Mouse (Mus musculus) C2C12 (cell line): ENCODE data around the gene Ccdc105. TPM values are rescaled to one million over a fixed set of nuclear protein-coding genes. Genes with fewer than 3 reads are reported as not detected.

Source experiments
- H3K27me3 ChIP-seq: one replicate; pipeline ENCODE4 v1.6.1; 2011; ENCODE audit not compliant: control insufficient read depth, insufficient read depth, insufficient read length
- H3K36me3 ChIP-seq: one replicate; pipeline ENCODE4 v1.6.1; 2011; ENCODE audit not compliant: control insufficient read depth, insufficient read depth
- H3K4me3 ChIP-seq: one replicate; pipeline ENCODE4 v1.5.1; 2011; ENCODE audit warnings: mild to moderate bottlenecking, control low read depth; ENCODE audit not compliant: poor library complexity, insufficient read depth, severe bottlenecking
- H3K79me2 ChIP-seq: one replicate; pipeline ENCODE4 v1.6.1; 2011; ENCODE audit not compliant: control insufficient read depth, insufficient read depth
- H3K79me3 ChIP-seq: one replicate; pipeline ENCODE4 v1.6.1; 2011; ENCODE audit warnings: low read depth, control low read depth
- H3ac ChIP-seq: one replicate; pipeline ENCODE3; 2011; ENCODE audit warnings: low read depth; ENCODE audit not compliant: control insufficient read depth, insufficient read length
- CEBPB ChIP-seq: IDR thresholded peaks from one replicate; pipeline ENCODE4 v1.6.1; 2011; ENCODE audit warnings: low read depth, mild to moderate bottlenecking, control low read depth, moderate library complexity
- CTCF ChIP-seq: IDR thresholded peaks from one replicate; pipeline ENCODE4 v1.5.1; 2011; ENCODE audit not compliant: control insufficient read depth, insufficient read depth, insufficient read length
- FOSL1 ChIP-seq: IDR thresholded peaks from one replicate; pipeline ENCODE4 v1.8.0; 2011; ENCODE audit warnings: mild to moderate bottlenecking, low read length; ENCODE audit not compliant: poor library complexity, insufficient read depth, severe bottlenecking
- MAX ChIP-seq: IDR thresholded peaks from one replicate; pipeline ENCODE4 v1.6.1; 2011; ENCODE audit warnings: mild to moderate bottlenecking, control low read depth
- MYOD1 ChIP-seq: IDR thresholded peaks from one replicate; pipeline ENCODE4 v1.6.1; 2011; ENCODE audit warnings: low read depth; ENCODE audit not compliant: control insufficient read depth, insufficient read length
- MYOG ChIP-seq: IDR thresholded peaks from one replicate; pipeline ENCODE4 v1.6.1; 2011; ENCODE audit not compliant: control insufficient read depth, insufficient read length; ENCODE audit errors: extremely low read depth
- USF1 ChIP-seq: IDR thresholded peaks from one replicate; pipeline ENCODE4 v1.6.1; 2011; ENCODE audit warnings: low read depth, mild to moderate bottlenecking, control low read depth, moderate library complexity
- long read RNA-seq, 2 experiments: library from polyadenylated mRNA; unstranded; transcript quantifications; one replicate each; pipeline ENCODE4 v2.0.0; 2019 to 2020
- polyA plus RNA-seq: library from polyadenylated mRNA; unstranded; fragments of >200 nt; fragmentation: generic; extraction: Trizol; gene quantifications from one replicate; pipeline ENCODE4 v1.2.1, GENCODE M21; 2012; ENCODE audit warnings: missing spikeins

The Ccdc105 gene
- not detected for polyA plus RNA-seq
- long read RNA-seq, experiment 1 = 0 reads
- long read RNA-seq, experiment 2 = 0 reads

- H3K4me3 ChIP-seq = no peak within 1 kb of the TSS
- no peaks in the 10 kb centered on the region for H3K36me3 ChIP-seq
- H3K79me3 ChIP-seq = no peaks in the 10 kb centered on the region
- TF ChIP-seq CTCF = no peak
- TF ChIP-seq FOSL1 = no peak
- TF ChIP-seq CEBPB = no peak
- no peak for TF ChIP-seq MYOD1
- TF ChIP-seq USF1 = no peak
- no peak for TF ChIP-seq MYOG
- TF ChIP-seq MAX = no peak
- H3K27me3 ChIP-seq = peaks cover 9% of the 10 kb centered on the region
- no peak within 1 kb of the TSS for H3ac ChIP-seq
- no peaks in the 10 kb centered on the region for H3K79me2 ChIP-seq
Measured at GRCm38 (mm10) chr10:78752452-78753191, at the start of gene Ccdc105. TSS of gene Ccdc105 (minus strand) at chr10:78753065.

DNA sequence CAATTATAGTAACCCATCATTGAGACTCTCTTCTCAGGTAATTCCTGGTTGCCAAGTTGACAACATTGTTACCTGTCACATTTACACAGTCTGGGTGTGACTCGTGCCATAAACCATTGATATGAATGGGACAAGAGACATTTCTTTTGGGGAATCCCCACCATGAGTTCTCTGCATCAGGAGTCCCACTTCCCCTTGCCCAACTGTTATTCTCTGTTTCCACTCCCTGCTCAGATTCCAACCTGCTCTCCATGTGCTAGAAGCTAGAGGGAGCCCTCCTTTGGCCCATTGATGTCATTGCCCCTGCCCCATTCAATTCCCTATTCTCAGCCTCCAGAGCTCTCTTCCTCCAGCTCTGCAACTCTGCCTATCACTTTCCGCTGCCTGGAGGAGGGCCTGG, 48.6 kb upstream of the Ccdc105 start:
- TF ChIP-seq FOSL1 (no peak), CEBPB (no peak), CTCF (no peak), MYOG (no peak), USF1 (no peak), MYOD1 (no peak), MAX (no peak)
- Histone ChIP-seq H3ac (no peak overlapping the region), H3K36me3 (no peaks in the 10 kb centered on the region)

DNA sequence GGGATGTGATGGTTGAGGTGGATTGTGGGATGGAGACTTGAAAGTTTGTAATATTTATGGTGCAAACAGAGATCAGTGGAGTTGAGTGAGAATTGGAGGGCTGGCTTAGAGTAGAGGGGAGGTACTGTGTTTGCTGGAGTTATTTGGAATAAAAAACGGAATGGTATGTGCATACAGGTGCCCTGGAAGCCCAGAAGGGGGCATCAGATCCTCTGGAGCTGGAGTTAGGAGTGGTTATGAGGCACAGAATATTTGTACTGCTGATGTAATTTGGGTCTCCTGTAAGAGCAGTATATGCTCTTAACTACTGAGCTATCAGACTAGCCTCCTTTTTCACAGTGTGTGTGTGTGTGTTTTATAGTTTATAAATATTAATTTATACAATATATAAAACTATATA, 37.7 kb upstream of the Ccdc105 start:
- no peak for TF ChIP-seq CTCF
- no peak for TF ChIP-seq USF1
- TF ChIP-seq CEBPB = no peak
- no peak for TF ChIP-seq MAX
- no peak for TF ChIP-seq FOSL1
- no peak for TF ChIP-seq MYOG
- no peak for TF ChIP-seq MYOD1
- Histone ChIP-seq H3K79me2 (no peaks in the 10 kb centered on the region), H3ac (no peak overlapping the region), H3K79me3 (no peaks in the 10 kb centered on the region), H3K36me3 (no peaks in the 10 kb centered on the region), H3K27me3 (no peaks in the 10 kb centered on the region), H3K4me3 (no peak overlapping the region)

More for the DNA sequence above, 48.6 kb upstream of the Ccdc105 start:
- Histone ChIP-seq H3K4me3 (no peak overlapping the region), H3K79me3 (no peaks in the 10 kb centered on the region), H3K79me2 (no peaks in the 10 kb centered on the region), H3K27me3 (no peaks in the 10 kb centered on the region)

GRCm38 (mm10) chr10:78787566-78788087, 34.8 kb upstream of the Ccdc105 start:
- TF ChIP-seq CEBPB = no peak
- H3K36me3 ChIP-seq = no peaks in the 10 kb centered on the region
- H3ac ChIP-seq = no peak overlapping the region
- no peaks in the 10 kb centered on the region for H3K27me3 ChIP-seq
- no peaks in the 10 kb centered on the region for H3K79me3 ChIP-seq
- no peak overlapping the region for H3K4me3 ChIP-seq
- H3K79me2 ChIP-seq = no peaks in the 10 kb centered on the region

DNA sequence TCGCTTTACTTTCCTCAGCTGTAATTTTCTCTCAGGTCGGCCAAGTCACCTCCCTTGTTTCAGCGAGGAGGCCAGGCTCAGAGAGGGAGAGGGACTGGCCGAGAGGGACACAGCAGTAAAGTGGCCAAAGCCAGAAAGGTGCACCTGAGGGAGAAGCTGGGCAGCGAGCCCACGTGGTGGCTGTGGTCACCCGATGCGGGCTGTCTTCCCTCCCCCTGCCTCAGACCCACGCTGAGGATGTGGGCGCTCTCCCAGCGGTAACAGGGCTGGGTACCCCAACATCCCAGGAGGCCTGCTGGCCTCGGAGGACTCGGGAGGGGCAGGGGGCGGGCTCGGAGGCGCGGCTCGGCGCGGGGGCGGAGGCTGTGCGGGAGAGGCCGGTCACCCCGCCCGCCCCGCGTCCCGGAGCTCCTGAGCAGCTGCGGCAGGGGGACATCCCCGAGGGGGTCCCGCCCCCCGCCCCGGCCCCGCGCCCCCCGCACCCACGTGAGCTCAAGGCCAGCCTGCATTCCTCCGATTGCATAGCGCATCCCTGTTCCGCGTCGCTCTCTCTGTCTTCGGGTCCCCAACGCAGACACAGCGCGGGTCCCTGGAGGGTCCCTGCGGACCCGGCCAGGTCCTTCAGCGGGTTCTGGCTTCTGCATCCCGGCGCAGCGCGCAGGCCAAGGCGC, 27.3 kb upstream of the Ccdc105 start, which contains the start of gene Slc1a6:
TSS of gene Slc1a6 (plus strand) at position 516 of the 671 bp plus-strand sequence.
- TF ChIP-seq CEBPB = no peak
- TF ChIP-seq USF1 = no peak
- TF ChIP-seq CTCF = no peak
- Histone ChIP-seq H3K4me3 (no peak within 1 kb of the TSS), H3K36me3 (no peaks in the 10 kb centered on the region), H3K79me3 (no peaks in the 10 kb centered on the region), H3K79me2 (no peaks in the 10 kb centered on the region), H3K27me3 (no peaks in the 10 kb centered on the region), H3ac (no peak within 1 kb of the TSS)

DNA sequence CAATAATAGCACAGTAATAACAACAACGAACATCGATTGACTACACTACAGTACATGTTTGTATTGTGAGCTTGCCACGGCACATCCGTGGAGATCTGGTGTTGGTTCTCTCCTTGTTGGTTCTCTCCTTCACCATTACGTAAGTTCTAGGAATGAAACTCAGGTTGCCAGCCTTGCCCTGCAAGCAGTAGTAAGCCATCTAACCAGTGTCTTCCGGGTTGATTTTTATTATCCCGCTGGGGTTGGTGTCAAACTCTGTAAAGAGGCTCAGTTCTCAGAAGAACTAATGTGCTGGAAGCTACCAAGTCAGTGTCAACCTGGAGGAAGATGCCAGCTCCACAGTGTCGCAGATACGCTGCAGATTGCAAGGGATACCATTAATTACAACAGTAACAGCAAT, 26.7 kb upstream of the Ccdc105 start:
- H3K36me3 ChIP-seq = no peaks in the 10 kb centered on the region
- H3K79me3 ChIP-seq = no peaks in the 10 kb centered on the region
- no peaks in the 10 kb centered on the region for H3K79me2 ChIP-seq
- no peak for TF ChIP-seq USF1
- TF ChIP-seq MYOG = no peak
- no peak for TF ChIP-seq MYOD1
- no peak for TF ChIP-seq FOSL1
- TF ChIP-seq CTCF = no peak
- no peak for TF ChIP-seq MAX
- no peak for TF ChIP-seq CEBPB
- no peaks in the 10 kb centered on the region for H3K27me3 ChIP-seq
- no peak overlapping the region for H3ac ChIP-seq
- H3K4me3 ChIP-seq = no peak overlapping the region
